Mouse (Mus musculus): Measurements from ENCODE around the gene Lsm14a. TPM values are rescaled to one million over a fixed set of nuclear protein-coding genes. Genes with fewer than 3 reads are reported as not detected.
A peak's percentile ranks its signal among the peaks of the same experiment; 100 is the strongest.

Gene Lsm14a
- polyA plus RNA-seq, 1 experiment, result 48.1 TPM

- DNase-seq, result no peak
- Histone ChIP-seq H3K36me3 (ENCODE audit: control insufficient read depth, insufficient read depth, low read length) (no peaks in the 10 kb centered on the region), H3K27ac (ENCODE audit: insufficient read depth, low read depth, low read length) (no peak overlapping the region), H3K4me3 (ENCODE audit: insufficient read depth, low read depth, low read length) (no peak overlapping the region), H3K27me3 (replicated peaks; ENCODE audit: control insufficient read depth, insufficient read depth, low read length) (no peaks in the 10 kb centered on the region), H3K4me1 (ENCODE audit: control insufficient read depth, insufficient read depth, low read length) (no peaks in the 10 kb centered on the region; the same call in 1 of the 2 replicates)
- WGBS, result 77% methylated on average over 5 of the region's 5 CpGs
- TF ChIP-seq CTCF (conservative IDR thresholded peaks at IDR 0.05; ENCODE audit: insufficient read depth, insufficient read length, low read depth, low read length), result peak; percentile 22; the same call in 1 of the 2 replicates
- TF ChIP-seq POLR2A (IDR thresholded peaks at IDR 0.05; ENCODE audit: low read depth, low read length), result no peak
Observed at GRCm38 (mm10) chr7:34398831-34399230, 5.7 kb upstream of the Lsm14a start.

- H3K27me3 ChIP-seq (replicated peaks; ENCODE audit: control insufficient read depth, insufficient read depth, low read length), result no peaks in the 10 kb centered on the region
- no peak for DNase-seq
- H3K27ac ChIP-seq (ENCODE audit: insufficient read depth, low read depth, low read length), result no peak overlapping the region
- no peaks in the 10 kb centered on the region for H3K4me1 ChIP-seq (ENCODE audit: control insufficient read depth, insufficient read depth, low read length)
- H3K4me3 ChIP-seq (ENCODE audit: insufficient read depth, low read depth, low read length), result no peak overlapping the region
- 95% methylated on average over 3 of the region's 3 CpGs for whole genome bisulfite sequencing
- H3K36me3 ChIP-seq (ENCODE audit: control insufficient read depth, insufficient read depth, low read length), result no peaks in the 10 kb centered on the region
- TF ChIP-seq CTCF (conservative IDR thresholded peaks at IDR 0.05; ENCODE audit: insufficient read depth, insufficient read length, low read depth, low read length) (no peak), POLR2A (IDR thresholded peaks at IDR 0.05; ENCODE audit: low read depth, low read length) (no peak)
Observed at GRCm38 (mm10) chr7:34396791-34397190, 3.7 kb upstream of the Lsm14a start.

- H3K4me1 ChIP-seq (ENCODE audit: control insufficient read depth, insufficient read depth, low read length), result peaks cover 4% of the 10 kb centered on the region
- no peak overlapping the region for H3K27ac ChIP-seq (ENCODE audit: insufficient read depth, low read depth, low read length)
- H3K27me3 ChIP-seq (replicated peaks; ENCODE audit: control insufficient read depth, insufficient read depth, low read length), result no peaks in the 10 kb centered on the region
- TF ChIP-seq CTCF (conservative IDR thresholded peaks at IDR 0.05; ENCODE audit: insufficient read depth, insufficient read length, low read depth, low read length), result no peak
- no peak for TF ChIP-seq POLR2A (IDR thresholded peaks at IDR 0.05; ENCODE audit: low read depth, low read length)
- 70% methylated on average over 6 of the region's 6 CpGs for WGBS
- H3K4me3 ChIP-seq (ENCODE audit: insufficient read depth, low read depth, low read length), result no peak overlapping the region
- no peaks in the 10 kb centered on the region for H3K36me3 ChIP-seq (ENCODE audit: control insufficient read depth, insufficient read depth, low read length)
- no peak for DNase-seq
Observed at GRCm38 (mm10) chr7:34395761-34396160, 2.6 kb upstream of the Lsm14a start.

GRCm38 (mm10) chr7:34394636-34395035 is 1.5 kb upstream of the Lsm14a start:
- TF ChIP-seq POLR2A (IDR thresholded peaks at IDR 0.05; ENCODE audit: low read depth, low read length) (no peak), CTCF (conservative IDR thresholded peaks at IDR 0.05; ENCODE audit: insufficient read depth, insufficient read length, low read depth, low read length) (no peak)
- Histone ChIP-seq H3K4me3 (ENCODE audit: insufficient read depth, low read depth, low read length) (no peak overlapping the region), H3K27ac (ENCODE audit: insufficient read depth, low read depth, low read length) (no peak overlapping the region), H3K4me1 (ENCODE audit: control insufficient read depth, insufficient read depth, low read length) (peaks cover 8% of the 10 kb centered on the region), H3K36me3 (ENCODE audit: control insufficient read depth, insufficient read depth, low read length) (no peaks in the 10 kb centered on the region), H3K27me3 (replicated peaks; ENCODE audit: control insufficient read depth, insufficient read depth, low read length) (no peaks in the 10 kb centered on the region)
- DNase-seq, result no peak
- 85% methylated on average over 5 of the region's 5 CpGs for WGBS

GRCm38 (mm10) chr7:34394091-34394490 is 976 bp upstream of the Lsm14a start:
- Histone ChIP-seq H3K4me1 (ENCODE audit: control insufficient read depth, insufficient read depth, low read length) (peaks cover 8% of the 10 kb centered on the region), H3K27me3 (replicated peaks; ENCODE audit: control insufficient read depth, insufficient read depth, low read length) (no peaks in the 10 kb centered on the region), H3K27ac (ENCODE audit: insufficient read depth, low read depth, low read length) (no peak overlapping the region), H3K4me3 (ENCODE audit: insufficient read depth, low read depth, low read length) (no peak overlapping the region), H3K36me3 (ENCODE audit: control insufficient read depth, insufficient read depth, low read length) (no peaks in the 10 kb centered on the region)
- 90% methylated on average over 2 of the region's 2 CpGs for WGBS
- TF ChIP-seq CTCF (conservative IDR thresholded peaks at IDR 0.05; ENCODE audit: insufficient read depth, insufficient read length, low read depth, low read length) (no peak), POLR2A (IDR thresholded peaks at IDR 0.05; ENCODE audit: low read depth, low read length) (no peak)
- DNase-seq, result no peak

- no peak for DNase-seq
- H3K27ac ChIP-seq (ENCODE audit: insufficient read depth, low read depth, low read length), result no peak overlapping the region
- no peak overlapping the region for H3K4me3 ChIP-seq (ENCODE audit: insufficient read depth, low read depth, low read length)
- WGBS, result 61% methylated on average over 4 of the region's 4 CpGs
- H3K4me1 ChIP-seq (ENCODE audit: control insufficient read depth, insufficient read depth, low read length), result peaks cover 11% of the 10 kb centered on the region
- TF ChIP-seq POLR2A (IDR thresholded peaks at IDR 0.05; ENCODE audit: low read depth, low read length) (no peak), CTCF (conservative IDR thresholded peaks at IDR 0.05; ENCODE audit: insufficient read depth, insufficient read length, low read depth, low read length) (no peak)
- no peaks in the 10 kb centered on the region for H3K36me3 ChIP-seq (ENCODE audit: control insufficient read depth, insufficient read depth, low read length)
- no peaks in the 10 kb centered on the region for H3K27me3 ChIP-seq (replicated peaks; ENCODE audit: control insufficient read depth, insufficient read depth, low read length)
Observed at GRCm38 (mm10) chr7:34392335-34392734, 780 bp downstream of the Lsm14a start.

- TF ChIP-seq POLR2A (IDR thresholded peaks at IDR 0.05; ENCODE audit: low read depth, low read length) (no peak), CTCF (conservative IDR thresholded peaks at IDR 0.05; ENCODE audit: insufficient read depth, insufficient read length, low read depth, low read length) (no peak)
- no peak overlapping the region for H3K4me3 ChIP-seq (ENCODE audit: insufficient read depth, low read depth, low read length)
- H3K27me3 ChIP-seq (replicated peaks; ENCODE audit: control insufficient read depth, insufficient read depth, low read length), result no peaks in the 10 kb centered on the region
- DNase-seq, result no peak
- no peak overlapping the region for H3K27ac ChIP-seq (ENCODE audit: insufficient read depth, low read depth, low read length)
- peaks cover 16% of the 10 kb centered on the region for H3K4me1 ChIP-seq (ENCODE audit: control insufficient read depth, insufficient read depth, low read length)
- no peaks in the 10 kb centered on the region for H3K36me3 ChIP-seq (ENCODE audit: control insufficient read depth, insufficient read depth, low read length)
- WGBS, result 78% methylated on average over 4 of the region's 4 CpGs
Observed at GRCm38 (mm10) chr7:34391711-34392110, 1.4 kb downstream of the Lsm14a start.

GRCm38 (mm10) chr7:34390834-34391155 is 2.3 kb downstream of the Lsm14a start:
- Histone ChIP-seq H3K36me3 (ENCODE audit: control insufficient read depth, insufficient read depth, low read length) (no peaks in the 10 kb centered on the region), H3K4me1 (ENCODE audit: control insufficient read depth, insufficient read depth, low read length) (peaks cover 18% of the 10 kb centered on the region), H3K4me3 (ENCODE audit: insufficient read depth, low read depth, low read length) (peak overlapping the region; percentile 90; the same call in 1 of the 2 replicates), H3K27ac (ENCODE audit: insufficient read depth, low read depth, low read length) (peak overlapping the region; percentile 97), H3K27me3 (replicated peaks; ENCODE audit: control insufficient read depth, insufficient read depth, low read length) (no peaks in the 10 kb centered on the region)
- WGBS, result 32% methylated on average over 7 of the region's 7 CpGs
- TF ChIP-seq POLR2A (IDR thresholded peaks at IDR 0.05; ENCODE audit: low read depth, low read length) (no peak), CTCF (conservative IDR thresholded peaks at IDR 0.05; ENCODE audit: insufficient read depth, insufficient read length, low read depth, low read length) (no peak)
- DNase-seq, result no peak
